Mouse (Mus musculus) B cell, adult 2 months (primary cell): Measurements from ENCODE around the gene Cplx3.
A peak's percentile ranks its signal among the peaks of the same experiment; 100 is the strongest.

ENCODE experiments used
- DNase-seq, 2 experiments: peaks; one replicate each; pipeline ENCODE4 v3.0.0; 2022

Gene Cplx3

GRCm38 (mm10) chr9:57638651-57639459 is 32.8 kb upstream of the Cplx3 start:
- DNase-seq: peak; percentile 51 to 55

- peak; percentile 78 to 83 for DNase-seq
Observed at GRCm38 (mm10) chr9:57637741-57638322, 31.8 kb upstream of the Cplx3 start.

- no peak for DNase-seq
Observed at GRCm38 (mm10) chr9:57637272-57637671, 31.2 kb upstream of the Cplx3 start.

GRCm38 (mm10) chr9:57633481-57634024 is 27.5 kb upstream of the Cplx3 start:
- peak; percentile 57 to 62 for DNase-seq

DNA sequence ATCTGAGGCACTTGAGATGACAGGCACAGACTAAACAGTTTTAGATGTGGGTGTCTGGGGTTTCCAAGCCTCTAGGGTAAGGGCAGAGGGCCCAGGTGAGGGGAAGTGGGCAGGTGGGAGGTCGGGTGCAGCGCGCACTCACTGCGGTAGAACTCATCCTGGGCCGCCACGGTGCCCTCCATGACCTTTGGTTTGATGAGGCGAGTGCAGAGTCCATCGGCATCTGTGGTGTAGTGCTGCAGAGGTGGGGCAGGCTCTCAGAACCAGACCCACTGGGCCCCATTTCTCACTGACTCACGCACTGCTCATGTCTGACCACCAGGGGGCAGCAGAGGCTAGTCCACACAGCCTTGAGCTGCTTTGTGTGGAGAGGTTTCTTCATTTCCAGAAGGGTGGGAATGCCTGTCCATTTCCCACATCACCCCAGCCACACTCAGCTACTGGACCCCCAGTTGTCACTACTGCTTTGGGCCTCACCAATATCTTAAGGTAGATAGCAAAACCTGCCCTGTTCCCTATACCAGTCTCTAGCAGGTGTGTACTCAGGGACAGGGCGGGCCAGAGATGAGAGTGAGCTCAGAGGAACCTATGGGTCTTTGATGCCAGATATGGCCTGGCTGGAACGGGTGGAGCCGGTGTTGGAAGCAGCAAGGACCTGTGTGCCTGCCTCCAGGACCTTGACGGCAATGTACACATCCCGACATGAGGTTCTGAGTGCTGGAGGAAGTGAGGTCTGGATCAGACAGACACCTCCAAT is 23.2 kb upstream of the Cplx3 start:
- DNase-seq: peak; percentile 90 to 91

- DNase-seq: no peak
Observed at GRCm38 (mm10) chr9:57628717-57629116, 22.6 kb upstream of the Cplx3 start.

GRCm38 (mm10) chr9:57627892-57628291 is 21.8 kb upstream of the Cplx3 start:
- DNase-seq: no peak

GRCm38 (mm10) chr9:57627191-57627590 is 21.1 kb upstream of the Cplx3 start:
- no peak for DNase-seq

DNA sequence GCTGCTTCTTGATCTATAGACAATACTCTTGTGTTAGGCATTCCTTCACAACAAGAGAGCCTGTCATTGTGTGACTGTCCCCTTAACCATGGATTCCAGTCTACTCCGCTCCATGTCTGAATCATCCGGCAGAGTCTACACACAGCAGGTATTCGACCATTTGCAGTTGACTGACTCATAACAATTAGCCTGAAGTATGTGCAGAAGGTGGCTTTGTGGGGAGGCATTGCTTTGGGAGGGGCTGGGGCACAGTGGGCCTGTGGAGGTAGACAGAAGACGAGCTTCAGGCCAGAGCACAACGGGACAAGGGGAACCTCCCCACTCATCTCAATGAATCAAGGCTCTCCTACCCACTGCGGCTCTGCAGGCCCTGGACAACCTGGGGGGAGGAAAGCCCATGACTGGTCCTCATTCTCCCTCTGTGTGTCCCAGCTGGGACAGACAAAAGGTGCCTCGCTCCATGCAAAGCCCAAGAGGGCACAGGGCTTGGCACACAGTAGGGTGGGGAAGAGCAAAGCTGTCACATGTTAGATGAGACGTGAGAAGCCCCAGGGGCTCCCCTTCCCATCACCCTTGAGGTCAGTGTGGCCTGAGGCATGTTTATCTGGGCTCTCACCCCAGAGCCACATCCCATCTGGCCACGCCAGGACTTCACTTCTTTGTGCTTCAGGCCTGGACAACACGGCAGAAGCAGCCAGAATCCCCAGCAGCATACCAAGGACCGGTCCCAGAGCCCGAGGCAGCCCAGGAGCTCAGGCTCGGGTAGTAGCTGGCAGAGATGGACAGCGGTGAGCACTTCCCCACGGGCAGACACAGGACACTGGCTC is 19.8 kb upstream of the Cplx3 start:
- no peak for DNase-seq

DNA sequence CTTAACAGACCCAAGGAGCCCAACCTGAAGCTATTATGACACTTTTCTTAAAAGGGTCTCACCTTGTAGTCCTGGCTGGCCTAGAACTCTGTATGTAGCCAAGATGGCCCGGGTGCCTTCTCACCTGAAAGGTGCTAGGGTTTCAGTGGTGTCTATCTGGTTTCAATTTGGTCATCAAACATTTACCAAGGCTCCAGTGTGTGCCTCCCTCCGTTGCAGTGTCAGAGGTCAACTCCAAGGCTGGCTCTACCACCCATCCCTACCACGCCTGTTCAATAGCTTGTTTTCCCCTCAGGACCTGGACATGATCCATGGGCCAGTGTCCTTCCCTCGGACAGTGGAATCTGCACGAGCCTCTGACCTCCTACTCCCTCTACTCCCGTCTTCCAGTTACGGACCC is 18.2 kb upstream of the Cplx3 start:
- no peak for DNase-seq

- DNase-seq: no peak
Observed at GRCm38 (mm10) chr9:57620674-57621073, 14.6 kb upstream of the Cplx3 start, which contains the start of gene Lman1l. TSS of gene Lman1l (minus strand) at chr9:57620774.

GRCm38 (mm10) chr9:57618854-57619253 is 12.8 kb upstream of the Cplx3 start:
- no peak for DNase-seq

DNA sequence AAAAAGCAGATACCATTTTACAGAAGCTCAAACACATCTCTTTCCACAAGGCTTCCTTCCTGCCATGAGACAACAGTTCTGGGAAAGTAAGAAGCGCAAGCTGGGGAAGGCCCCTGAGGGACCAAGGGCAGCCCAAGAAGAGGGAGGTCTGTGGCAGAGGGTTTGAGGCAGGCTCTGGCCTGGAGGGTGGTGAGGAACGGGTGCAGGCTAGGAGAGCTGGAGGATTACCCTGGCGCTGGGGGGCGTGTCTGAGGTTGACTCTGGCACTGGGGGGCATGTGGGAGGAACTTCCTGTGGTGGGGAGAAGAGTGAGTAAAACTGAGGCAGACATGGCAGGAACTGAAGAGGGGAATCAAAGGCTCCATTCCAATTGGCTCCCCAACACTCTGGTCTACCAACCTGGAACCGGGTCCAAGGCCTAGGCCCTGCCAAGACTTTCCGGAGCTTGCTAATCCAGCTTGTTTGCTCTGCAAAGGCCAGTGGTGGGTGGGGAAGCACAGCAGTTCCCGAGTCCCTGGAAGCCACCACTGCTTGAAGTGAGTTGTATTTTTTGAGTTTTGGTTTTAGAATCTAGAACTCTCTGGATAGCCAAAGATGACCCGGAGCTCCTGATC is 11.6 kb upstream of the Cplx3 start:
- no peak for DNase-seq

DNA sequence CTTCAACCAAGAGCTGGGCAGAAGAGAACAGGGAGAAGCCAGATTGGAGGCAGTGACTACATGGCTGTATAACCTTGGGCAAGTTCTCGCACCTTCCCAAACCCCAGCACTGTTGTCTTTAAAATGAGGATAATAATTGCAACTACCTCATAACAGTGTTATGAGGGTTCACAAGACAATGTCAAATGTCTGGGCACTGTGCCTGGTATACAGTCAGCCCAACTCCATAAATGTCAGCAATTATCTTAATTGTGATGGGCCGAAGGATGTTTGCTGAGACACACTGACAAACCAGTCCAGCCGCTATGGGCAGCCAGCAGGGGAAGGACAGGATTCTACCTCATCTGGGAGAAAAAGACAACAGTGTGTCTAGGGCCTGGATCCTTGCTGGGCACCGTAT is 8.7 kb upstream of the Cplx3 start:
- DNase-seq: no peak

DNA sequence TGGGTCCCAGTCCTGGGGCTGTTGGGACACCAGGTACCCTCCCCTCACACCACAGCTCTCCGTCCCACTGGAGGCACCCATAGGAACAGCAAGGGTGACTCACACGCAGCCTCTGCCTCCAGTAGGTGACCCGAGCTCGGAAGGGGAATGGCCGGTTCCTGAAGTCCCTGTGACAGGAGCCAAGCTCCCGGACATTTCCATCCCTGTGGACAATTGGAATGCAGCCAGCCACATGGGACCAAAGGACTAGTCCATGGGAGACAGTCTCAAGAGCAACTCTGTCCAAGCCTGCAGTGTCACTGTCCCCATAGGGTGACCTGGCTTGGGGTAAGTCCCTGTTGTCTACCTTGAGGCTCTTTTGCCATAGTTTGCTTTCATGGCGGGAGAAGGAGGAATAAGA is 7.9 kb upstream of the Cplx3 start:
- no peak for DNase-seq

DNA sequence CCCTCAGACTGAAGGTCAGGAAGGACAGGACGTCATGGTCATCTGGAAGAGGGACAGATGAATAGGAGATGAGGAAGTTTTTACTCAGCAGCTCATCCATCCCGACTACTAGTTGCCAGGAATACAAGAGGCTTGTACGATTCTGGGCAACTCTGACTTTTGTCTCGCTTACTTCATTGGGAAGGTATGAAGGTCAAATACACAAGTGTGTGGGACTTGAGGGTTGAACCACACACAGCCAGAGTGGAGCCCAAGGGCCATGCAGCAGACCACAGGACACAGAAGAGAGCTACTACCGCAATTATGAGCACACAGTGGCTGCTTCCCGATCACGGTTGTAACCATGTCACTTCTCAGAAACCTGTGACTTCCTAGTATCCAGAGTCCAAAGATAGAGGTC is 6.5 kb upstream of the Cplx3 start:
- no peak for DNase-seq

DNA sequence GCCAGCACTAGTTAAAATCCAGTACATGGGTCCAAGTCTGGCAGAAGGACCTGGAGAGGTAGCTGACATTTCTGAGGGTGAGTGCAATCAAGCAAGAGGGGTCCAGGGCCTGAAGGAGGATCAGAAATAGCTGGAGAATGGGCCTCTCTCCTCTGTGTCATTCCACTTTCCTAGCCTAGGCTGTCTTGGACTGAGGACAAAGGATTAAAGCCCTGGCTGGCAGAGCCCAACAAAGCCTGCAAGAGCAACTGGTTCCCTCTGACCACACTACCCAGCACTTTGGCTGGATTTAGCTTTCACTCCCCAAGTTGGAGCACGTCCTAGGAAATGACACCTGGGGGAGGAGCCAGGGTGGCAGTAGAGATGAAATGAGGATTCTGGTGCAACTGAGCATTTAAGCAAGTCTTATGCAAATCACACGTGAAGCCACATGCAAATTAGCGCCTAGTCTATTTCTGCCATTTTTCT is 4.3 kb upstream of the Cplx3 start:
- DNase-seq: peak in 1 of 2 experiments; percentile 13

- no peak for DNase-seq
Observed at GRCm38 (mm10) chr9:57609803-57610202, 3.7 kb upstream of the Cplx3 start.

GRCm38 (mm10) chr9:57605503-57605902 is 578 bp downstream of the Cplx3 start:
- DNase-seq: no peak

GRCm38 (mm10) chr9:57604875-57605274 is 1.2 kb downstream of the Cplx3 start:
- DNase-seq: no peak

- DNase-seq: no peak
Observed at GRCm38 (mm10) chr9:57602098-57602497, 4.0 kb downstream of the Cplx3 start.

DNA sequence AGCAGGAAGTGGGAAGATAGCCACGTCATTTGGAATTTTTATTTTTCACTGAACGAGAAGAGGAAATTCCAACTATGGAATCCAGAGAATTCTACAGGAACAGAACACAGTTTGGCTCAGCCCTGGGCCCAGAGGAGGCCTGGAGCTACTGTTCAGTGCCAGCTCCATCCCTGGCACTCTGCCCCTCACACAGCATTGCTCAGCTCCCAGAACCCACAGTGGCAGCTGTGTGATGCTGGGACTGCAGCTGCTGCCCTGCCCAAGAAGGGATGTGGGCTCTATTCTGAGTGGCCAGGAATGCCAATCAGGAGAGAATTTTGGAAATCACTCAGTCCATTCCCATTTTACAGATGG is 4.8 kb downstream of the Cplx3 start:
- no peak for DNase-seq
